Mouse (Mus musculus) urinary bladder, adult 2 months (tissue): ENCODE results near the gene Shoc2. TPM values are rescaled to one million over a fixed set of nuclear protein-coding genes. Genes with fewer than 3 reads are reported as not detected.

ENCODE experiments used
- DNase-seq: peaks from one replicate; pipeline ENCODE4 v3.0.0; 2022; ENCODE audit warnings: low spot score
- polyA plus RNA-seq: library from polyadenylated mRNA; depleted of rRNA; stranded (reverse); fragments of >200 nt; gene quantifications from 2 replicates; pipeline ENCODE4 v1.2.3, GENCODE M21; 2012

Gene Shoc2
- polyA plus RNA-seq, 1 experiment: 27.2 TPM

- no peak for DNase-seq
Measured at GRCm38 (mm10) chr19:54035100-54035499, 91.0 kb downstream of the Shoc2 start.

GRCm38 (mm10) chr19:54039441-54039840 lies 95.3 kb downstream of the Shoc2 start:
- no peak for DNase-seq

GRCm38 (mm10) chr19:54040356-54041028 lies 96.4 kb downstream of the Shoc2 start:
- DNase-seq: no peak

GRCm38 (mm10) chr19:54041029-54041367 lies 96.9 kb downstream of the Shoc2 start:
- no peak for DNase-seq

- no peak for DNase-seq
Measured at GRCm38 (mm10) chr19:54043851-54044250, 99.7 kb downstream of the Shoc2 start, which contains the start of gene Adra2a. Gene Adra2a, plus strand, starts transcription at chr19:54044151.

GRCm38 (mm10) chr19:54044507-54045371 lies 100.6 kb downstream of the Shoc2 start:
- DNase-seq: peak; percentile 51

- DNase-seq: no peak
Measured at GRCm38 (mm10) chr19:54045412-54045811, 101.3 kb downstream of the Shoc2 start.

- DNase-seq: no peak
Measured at GRCm38 (mm10) chr19:54045931-54046683, 102.0 kb downstream of the Shoc2 start.

GRCm38 (mm10) chr19:54046684-54047070 lies 102.6 kb downstream of the Shoc2 start:
- DNase-seq: no peak

- DNase-seq: no peak
Measured at GRCm38 (mm10) chr19:54047386-54048050, 103.4 kb downstream of the Shoc2 start.

GRCm38 (mm10) chr19:54048161-54048885 lies 104.2 kb downstream of the Shoc2 start:
- DNase-seq: no peak

GRCm38 (mm10) chr19:54051651-54052050 lies 107.5 kb downstream of the Shoc2 start:
- DNase-seq: no peak

GRCm38 (mm10) chr19:54055845-54056244 lies 111.7 kb downstream of the Shoc2 start:
- no peak for DNase-seq

- DNase-seq: no peak
Measured at GRCm38 (mm10) chr19:54068447-54068846, 124.3 kb downstream of the Shoc2 start.

GRCm38 (mm10) chr19:54070521-54070920 lies 126.4 kb downstream of the Shoc2 start:
- DNase-seq: peak; percentile 33

- DNase-seq: no peak
Measured at GRCm38 (mm10) chr19:54072233-54072800, 128.2 kb downstream of the Shoc2 start.

- no peak for DNase-seq
Measured at GRCm38 (mm10) chr19:54076362-54077349, 132.6 kb downstream of the Shoc2 start.

- DNase-seq: no peak
Measured at GRCm38 (mm10) chr19:54081303-54081702, 137.2 kb downstream of the Shoc2 start.

GRCm38 (mm10) chr19:54081716-54082165 lies 137.6 kb downstream of the Shoc2 start:
- no peak for DNase-seq
